Mouse (Mus musculus) cortical plate, adult 2 months (tissue): ENCODE data around the gene Marcks. TPM values are rescaled to one million over a fixed set of nuclear protein-coding genes. Genes with fewer than 3 reads are reported as not detected.

Experiments used
- H3K27ac ChIP-seq: fragments of 200-500 bp; 2 replicates; pipeline ENCODE4 v1.5.1; 2012; ENCODE audit warnings: low read length, control low read depth, inconsistent platforms; ENCODE audit not compliant: insufficient read depth
- H3K4me1 ChIP-seq: fragments of 200-500 bp; 2 replicates; pipeline ENCODE4 v1.6.1; 2011; ENCODE audit warnings: low read length; ENCODE audit not compliant: control insufficient read depth, insufficient read depth
- H3K4me3 ChIP-seq: fragments of 200-500 bp; 2 replicates; pipeline ENCODE4 v1.5.1; 2011; ENCODE audit warnings: mild to moderate bottlenecking, low read length, control low read depth; ENCODE audit not compliant: insufficient read depth
- CTCF ChIP-seq: fragments of 200-500 bp; IDR thresholded peaks from 2 replicates; pipeline ENCODE4 v1.5.1; 2011; ENCODE audit warnings: mild to moderate bottlenecking, control low read depth, low read length; ENCODE audit not compliant: insufficient read depth; ENCODE audit errors: extremely low read depth
- POLR2A ChIP-seq: fragments of 200-500 bp; IDR thresholded peaks from 2 replicates; pipeline ENCODE4 v1.6.1; 2011; ENCODE audit warnings: mild to moderate bottlenecking, low read length, control low read depth; ENCODE audit not compliant: insufficient read depth; ENCODE audit errors: extremely low read depth
- polyA plus RNA-seq: library from polyadenylated mRNA; depleted of rRNA; stranded (reverse); fragments of >200 nt; gene quantifications from 2 replicates; pipeline ENCODE4 v1.2.3, GENCODE M21; 2012

Gene Marcks
- polyA plus RNA-seq, 1 experiment = 87.9 TPM

DNA sequence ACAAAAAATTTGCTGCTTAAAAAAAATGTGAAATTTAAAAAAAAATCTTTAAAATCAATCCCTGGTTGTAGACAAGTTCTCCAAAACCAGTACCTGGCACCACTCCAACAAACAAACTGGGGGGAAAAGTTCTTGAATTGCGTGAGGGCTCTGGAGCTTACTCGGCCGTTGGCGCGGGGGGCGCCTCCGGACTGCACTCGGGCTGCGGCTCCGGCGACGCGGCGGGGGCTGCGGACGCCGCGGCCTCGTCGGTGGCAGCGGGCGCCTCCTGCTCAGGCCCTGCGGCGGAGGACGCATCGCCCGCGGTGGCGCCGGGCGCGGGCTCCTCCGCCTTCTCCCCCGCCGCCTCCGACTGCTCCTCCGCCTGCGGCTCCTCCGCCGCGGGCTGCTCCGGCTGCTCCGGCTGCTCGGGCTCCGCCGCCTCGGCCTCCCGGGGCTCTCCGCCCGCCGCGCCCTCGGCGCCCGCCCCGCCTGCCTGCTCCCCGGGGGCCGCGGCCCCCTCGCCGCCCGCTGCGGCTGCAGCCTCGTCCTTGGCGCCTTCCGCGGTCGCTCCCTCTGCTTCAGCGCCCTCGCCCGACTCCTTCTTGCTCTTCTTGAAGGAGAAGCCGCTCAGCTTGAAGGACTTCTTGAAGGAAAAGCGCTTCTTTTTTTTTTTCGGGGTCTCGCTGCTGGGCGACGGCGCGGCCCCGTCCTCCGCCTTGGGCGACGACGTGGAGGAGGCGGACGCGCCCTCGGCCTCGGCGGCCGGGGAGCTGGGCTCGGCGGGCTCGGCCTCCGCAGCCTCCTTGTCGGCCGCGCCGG is 2.6 kb downstream of the Marcks start:
- H3K4me3 ChIP-seq = peak overlapping the region; percentile 98
- no peaks in the 10 kb centered on the region for H3K4me1 ChIP-seq
- H3K27ac ChIP-seq = peak overlapping the region; percentile 99
- TF ChIP-seq POLR2A (no peak), CTCF (no peak)

DNA sequence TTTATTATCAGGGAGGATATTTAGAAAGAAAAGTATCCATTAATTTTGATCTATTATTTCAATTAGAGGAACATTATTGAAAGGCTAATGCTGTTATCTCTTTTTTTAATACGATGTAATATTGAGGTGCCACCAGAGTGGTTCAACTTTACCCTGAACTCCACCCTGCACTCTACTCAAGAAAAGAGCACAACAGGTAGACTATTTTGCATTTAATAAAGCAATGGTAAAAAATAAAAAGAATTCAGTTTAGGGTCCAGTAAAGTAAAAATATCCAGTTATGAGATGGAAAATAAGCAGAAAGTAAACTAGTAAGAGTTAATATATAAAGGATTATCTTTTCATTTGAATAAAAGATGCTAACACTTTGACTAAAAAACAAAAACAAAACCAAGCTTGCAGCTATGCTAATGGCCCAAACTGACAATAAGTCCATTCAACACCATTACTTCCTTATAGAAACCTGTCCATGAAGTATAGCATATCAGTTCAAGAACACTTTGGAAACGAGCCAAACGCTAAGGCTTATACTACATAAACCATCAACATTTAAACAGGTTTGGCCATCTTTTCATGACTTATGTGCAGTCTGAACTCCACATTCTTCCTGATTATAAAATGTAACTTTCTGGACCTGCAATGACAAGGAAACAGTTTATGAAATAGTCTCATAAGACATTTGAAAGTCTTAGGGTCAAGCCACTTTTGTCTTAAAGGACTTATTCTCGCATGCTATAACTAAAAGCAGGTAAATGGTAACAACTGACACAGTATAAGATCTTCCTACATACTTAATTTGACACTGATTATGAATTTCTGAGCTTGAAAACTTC is 4.6 kb downstream of the Marcks start:
- Histone ChIP-seq H3K4me3 (peak overlapping the region; percentile 8; the same call in 1 of the 2 replicates), H3K4me1 (no peaks in the 10 kb centered on the region), H3K27ac (no peak overlapping the region)
- TF ChIP-seq CTCF (no peak), POLR2A (no peak)

DNA sequence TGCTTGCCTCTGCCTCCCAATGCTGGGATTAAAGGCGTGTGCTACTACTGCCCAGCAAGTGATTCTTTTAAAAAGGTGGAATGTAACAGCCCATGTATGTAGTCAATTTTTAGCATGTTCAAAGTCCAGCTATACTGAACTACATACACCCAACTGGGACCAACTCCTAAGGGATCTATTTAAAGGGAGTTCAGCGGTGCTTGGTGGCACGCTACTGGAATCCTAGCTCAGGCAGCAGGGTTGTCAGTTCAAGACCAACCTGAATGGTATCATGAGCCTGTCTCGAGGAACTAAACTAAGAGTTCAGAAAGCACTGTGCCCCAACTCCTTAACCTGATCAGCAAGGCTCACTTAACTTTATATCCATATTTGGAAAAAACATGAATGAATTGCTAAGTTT is 6.0 kb downstream of the Marcks start:
- TF ChIP-seq POLR2A (no peak), CTCF (no peak)
- no peak overlapping the region for H3K27ac ChIP-seq
- H3K4me3 ChIP-seq = no peak overlapping the region
- no peaks in the 10 kb centered on the region for H3K4me1 ChIP-seq

DNA sequence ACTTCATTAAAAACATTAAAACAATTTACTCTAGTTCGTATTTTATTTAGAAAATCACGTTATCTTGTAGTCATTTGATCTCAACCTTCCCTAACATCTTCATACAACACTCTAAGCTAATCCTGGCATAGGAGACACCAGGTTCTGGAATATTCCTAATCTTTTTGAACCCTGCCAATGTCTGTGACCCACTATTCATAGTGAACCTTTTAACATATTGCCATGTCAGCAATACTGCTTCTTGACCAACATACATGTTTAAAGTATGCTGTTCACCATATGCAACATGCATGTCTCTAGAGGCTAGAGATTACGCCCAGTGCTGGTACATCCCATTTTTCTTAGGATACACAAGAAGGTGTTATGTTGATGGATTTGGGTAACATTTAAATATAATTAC is 9.1 kb downstream of the Marcks start:
- TF ChIP-seq CTCF = no peak
- no peak for TF ChIP-seq POLR2A
- H3K4me1 ChIP-seq = no peaks in the 10 kb centered on the region
- H3K27ac ChIP-seq = no peak overlapping the region
- no peak overlapping the region for H3K4me3 ChIP-seq

DNA sequence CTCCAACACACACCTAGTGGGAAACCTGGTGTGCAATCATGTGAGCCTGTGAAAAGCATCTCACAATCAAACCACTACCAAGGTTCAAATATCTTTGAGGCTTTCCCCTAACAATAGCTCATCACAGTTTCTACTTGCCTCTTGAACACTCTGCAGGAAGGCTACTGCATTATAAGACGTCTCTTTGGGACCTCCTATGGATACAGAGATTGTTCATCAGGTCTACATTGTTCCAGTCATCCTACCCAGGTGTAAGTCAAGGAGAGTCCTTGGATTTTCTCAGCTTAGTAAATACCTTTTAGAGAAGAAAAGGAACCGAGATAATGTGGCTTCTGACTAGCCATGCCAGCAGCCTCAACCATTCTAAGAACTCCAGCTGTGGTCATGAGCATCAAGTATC is 23.4 kb downstream of the Marcks start:
- TF ChIP-seq POLR2A (no peak), CTCF (no peak)
- Histone ChIP-seq H3K27ac (no peak overlapping the region), H3K4me3 (no peak overlapping the region), H3K4me1 (no peaks in the 10 kb centered on the region)

DNA sequence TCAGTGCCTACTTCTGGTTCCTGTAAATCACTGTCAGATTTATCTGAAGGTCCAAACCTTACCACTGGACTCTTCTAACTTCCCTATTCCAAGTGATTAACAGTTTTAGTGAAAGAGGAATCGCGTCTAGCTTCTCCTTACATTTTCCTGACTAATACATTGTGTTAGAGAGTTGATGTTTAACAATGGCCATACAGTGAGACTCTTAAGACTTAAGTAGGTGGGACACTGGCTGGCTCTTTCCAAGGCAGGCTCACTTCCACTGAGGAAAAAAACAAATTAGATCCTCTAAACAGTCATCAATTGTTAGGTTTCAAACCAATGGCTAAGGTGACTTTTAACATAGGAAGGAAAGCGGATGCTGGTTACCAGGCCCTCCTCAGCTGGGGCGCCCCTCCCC is 25.9 kb downstream of the Marcks start:
- Histone ChIP-seq H3K4me3 (no peak overlapping the region), H3K27ac (no peak overlapping the region)
- TF ChIP-seq POLR2A (no peak), CTCF (no peak)

DNA sequence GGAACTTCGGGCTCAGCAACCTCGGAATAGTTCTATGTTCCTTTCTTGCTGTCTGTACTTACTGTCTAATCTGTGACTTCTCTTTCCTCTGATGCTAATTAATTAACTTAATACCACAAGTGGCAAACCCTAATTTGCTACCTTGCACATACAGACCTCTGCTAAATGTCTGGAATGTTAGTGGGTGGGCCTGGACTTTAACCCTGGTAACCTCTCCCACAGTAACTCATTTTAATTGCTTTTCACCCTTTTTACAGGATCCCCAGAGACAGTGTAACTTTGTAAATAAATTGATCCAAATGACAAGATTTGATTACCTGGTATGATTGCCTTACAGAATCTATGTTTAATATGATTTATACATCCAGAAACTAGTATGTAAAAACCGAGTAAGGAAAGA is 26.4 kb downstream of the Marcks start:
- no peak for TF ChIP-seq CTCF
- Histone ChIP-seq H3K4me1 (no peaks in the 10 kb centered on the region), H3K27ac (no peak overlapping the region), H3K4me3 (no peak overlapping the region)

More for the DNA sequence above, 25.9 kb downstream of the Marcks start:
- no peaks in the 10 kb centered on the region for H3K4me1 ChIP-seq

DNA sequence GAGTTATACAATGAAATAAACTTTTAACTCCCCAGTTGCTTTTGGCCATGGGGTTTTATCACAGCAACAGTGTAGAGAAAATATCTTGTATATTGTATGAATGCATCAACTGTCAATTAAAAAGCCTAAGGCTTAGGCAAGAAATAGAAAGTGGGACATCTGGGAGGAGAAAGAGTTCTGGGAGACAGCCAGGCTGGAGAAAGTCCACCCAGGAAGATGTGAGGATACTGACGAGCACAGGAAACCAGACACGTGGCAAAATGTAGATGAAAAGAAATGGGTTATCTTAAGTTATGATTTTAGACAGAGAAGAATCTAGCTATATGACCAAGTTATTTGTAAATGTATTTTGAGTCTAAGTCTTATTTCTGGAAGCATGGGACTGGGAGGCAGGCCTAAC is 27.3 kb downstream of the Marcks start:
- no peaks in the 10 kb centered on the region for H3K4me1 ChIP-seq

DNA sequence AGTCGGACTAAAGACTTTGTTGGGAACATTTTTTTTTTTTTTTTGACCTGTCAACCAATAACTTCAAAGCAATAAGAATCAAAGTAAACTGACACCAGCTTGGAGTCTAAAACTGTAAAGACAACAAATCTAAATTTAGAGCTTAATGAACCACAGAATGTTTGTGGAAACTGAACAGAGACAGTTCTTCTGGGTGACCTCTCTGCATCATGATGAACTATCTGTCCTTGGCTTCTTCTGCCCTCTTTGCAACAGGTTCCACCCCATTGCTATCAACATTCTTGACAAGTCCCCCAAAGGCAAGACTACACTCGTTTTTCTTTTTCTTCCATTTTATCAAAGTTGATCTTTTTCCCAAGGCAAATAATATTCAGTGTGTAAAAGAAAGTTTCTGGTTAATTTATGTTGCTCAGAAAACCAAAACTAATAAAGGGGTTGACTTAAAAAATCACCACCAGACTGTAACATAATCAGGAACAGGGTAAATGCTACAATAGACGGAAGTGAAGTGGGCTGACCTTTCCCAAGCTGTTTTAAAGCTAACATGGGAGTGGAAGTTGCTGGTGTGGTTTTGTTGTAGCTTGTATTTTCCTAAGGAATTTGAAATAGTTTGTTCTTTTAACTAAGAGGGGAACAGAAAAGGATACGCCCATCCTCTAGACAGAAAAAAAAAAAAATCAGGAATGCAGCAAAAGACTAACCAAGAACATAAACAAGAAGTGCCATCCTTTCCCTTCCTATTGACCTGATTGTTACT is 31.7 kb downstream of the Marcks start:
- H3K4me1 ChIP-seq = no peaks in the 10 kb centered on the region
- no peak for TF ChIP-seq CTCF
- no peak for TF ChIP-seq POLR2A
- H3K4me3 ChIP-seq = no peak overlapping the region
- no peak overlapping the region for H3K27ac ChIP-seq

More for the DNA sequence above, 27.3 kb downstream of the Marcks start:
- Histone ChIP-seq H3K27ac (no peak overlapping the region), H3K4me3 (no peak overlapping the region)
- TF ChIP-seq POLR2A (no peak), CTCF (no peak)
